In genomic region chr10:119168791-119169190, GRCm38 (mm10) we compare ENCODE assay signal across 8 mouse cellular contexts.
DNase-seq lines count a peak whose midpoint lies in the region; ATAC-seq and TF ChIP-seq lines count a peak whose summit lies in the region.

No protein-coding gene starts in this region.

- H3K9ac ChIP-seq in hindbrain, embryonic 11.5 days (ENCODE audit: low read depth, low read length): no peak overlapping the region
- H3K9ac ChIP-seq in hindbrain, embryonic 12.5 days: no peak overlapping the region
- 0 out of 2 replicates have a peak overlapping the region, but pooled peaks have one; percentile 13 for H3K9ac ChIP-seq in stomach, postnatal 0 days (ENCODE audit: low read length)

- H3K4me3 ChIP-seq in hindbrain, embryonic 11.5 days (ENCODE audit: low read depth, low read length): no peak overlapping the region
- no peak overlapping the region for H3K4me3 ChIP-seq in hindbrain, embryonic 12.5 days
- no peak overlapping the region for H3K4me3 ChIP-seq in stomach, postnatal 0 days (ENCODE audit: low read depth, low read length)

- ATAC-seq in hindbrain, embryonic 11.5 days (ENCODE audit: low FRiP score): no peak
- ATAC-seq in hindbrain, embryonic 12.5 days (ENCODE audit: low FRiP score): no peak
- ATAC-seq in stomach, postnatal 0 days (ENCODE audit: low FRiP score, low TSS enrichment): no peak

- no peak overlapping the region for H3K4me2 ChIP-seq in hindbrain, embryonic 11.5 days (replicated peaks; ENCODE audit: low read depth, low read length)
- H3K4me2 ChIP-seq in hindbrain, embryonic 12.5 days (replicated peaks): no peak overlapping the region
- H3K4me2 ChIP-seq in stomach, postnatal 0 days (replicated peaks; ENCODE audit: low read depth): peak overlapping the region; percentile 27

- 36% methylated on average over 14 of the region's 14 CpGs for WGBS in hindbrain, embryonic 11.5 days
- 33% methylated on average over 14 of the region's 14 CpGs for WGBS in hindbrain, embryonic 12.5 days
- WGBS in stomach, postnatal 0 days: 35% methylated on average over 14 of the region's 14 CpGs

- peak; percentile 40 for DNase-seq in hindbrain, embryonic 11.5 days (ENCODE audit: low spot score)
- peak; percentile 3 for DNase-seq in CD4-positive helper T cell, adult 2 months (ENCODE audit: low read depth, low spot score)
- peak; percentile 32 for DNase-seq in brain, adult 2 months (ENCODE audit: low read depth, low spot score)
- DNase-seq in layer of hippocampus, adult 9-11 months: peak; percentile 8
- DNase-seq in stomach, postnatal 0 days (ENCODE audit: low spot score): peak; percentile 18
- no peak for DNase-seq in spleen, adult 18-20 months
- no peak for DNase-seq in gastrocnemius, postnatal 10 days

- TF ChIP-seq EP300 in stomach, postnatal 0 days (optimal IDR thresholded peaks at IDR 0.05): no peak

- H3K9me3 ChIP-seq in hindbrain, embryonic 11.5 days (ENCODE audit: control insufficient read depth, low read length): no peaks in the 10 kb centered on the region
- no peaks in the 10 kb centered on the region for H3K9me3 ChIP-seq in hindbrain, embryonic 12.5 days (replicated peaks)
- H3K9me3 ChIP-seq in stomach, postnatal 0 days (ENCODE audit: control insufficient read depth, low read length): no peaks in the 10 kb centered on the region

- no peaks in the 10 kb centered on the region for H3K27me3 ChIP-seq in hindbrain, embryonic 11.5 days (ENCODE audit: control insufficient read depth, insufficient read depth, low read length)
- H3K27me3 ChIP-seq in hindbrain, embryonic 12.5 days: no peaks in the 10 kb centered on the region
- H3K27me3 ChIP-seq in stomach, postnatal 0 days (ENCODE audit: control insufficient read depth, insufficient read depth, low read length): no peaks in the 10 kb centered on the region

- no peak overlapping the region for H3K27ac ChIP-seq in hindbrain, embryonic 11.5 days (ENCODE audit: low read depth, low read length)
- no peak overlapping the region for H3K27ac ChIP-seq in hindbrain, embryonic 12.5 days
- H3K27ac ChIP-seq in stomach, postnatal 0 days (replicated peaks): no peak overlapping the region

- peak; percentile 71 for TF ChIP-seq CTCF in stomach, postnatal 0 days (IDR thresholded peaks at IDR 0.05; ENCODE audit: low read depth)

- no peaks in the 10 kb centered on the region for H3K4me1 ChIP-seq in hindbrain, embryonic 11.5 days (replicated peaks; ENCODE audit: control insufficient read depth, insufficient read depth, low read length)
- no peaks in the 10 kb centered on the region for H3K4me1 ChIP-seq in hindbrain, embryonic 12.5 days
- no peaks in the 10 kb centered on the region for H3K4me1 ChIP-seq in stomach, postnatal 0 days (replicated peaks; ENCODE audit: control insufficient read depth, insufficient read depth)

- H3K36me3 ChIP-seq in hindbrain, embryonic 11.5 days (ENCODE audit: control insufficient read depth, insufficient read depth, low read length): no peaks in the 10 kb centered on the region
- H3K36me3 ChIP-seq in hindbrain, embryonic 12.5 days: no peaks in the 10 kb centered on the region
- H3K36me3 ChIP-seq in stomach, postnatal 0 days (ENCODE audit: control insufficient read depth, insufficient read depth, low read length): no peaks in the 10 kb centered on the region

Comparison
In these comparisons a context has a peak if more than half of its experiments do, and no peak if none do; other contexts are left out.
1. DNase-seq: peak in hindbrain, embryonic 11.5 days (single experiment), CD4-positive helper T cell, adult 2 months (single experiment), brain, adult 2 months (single experiment), layer of hippocampus, adult 9-11 months (single experiment) and stomach, postnatal 0 days (single experiment); none in spleen, adult 18-20 months (0 of 2) and gastrocnemius, postnatal 10 days (single experiment).